Mouse (Mus musculus) lung, postnatal 4 days (tissue): ENCODE results near the gene Krcc1.

Experiments
- DNase-seq, 2 experiments: peaks; one replicate each; pipeline ENCODE4 v3.0.0; 2021

The Krcc1 gene

DNA sequence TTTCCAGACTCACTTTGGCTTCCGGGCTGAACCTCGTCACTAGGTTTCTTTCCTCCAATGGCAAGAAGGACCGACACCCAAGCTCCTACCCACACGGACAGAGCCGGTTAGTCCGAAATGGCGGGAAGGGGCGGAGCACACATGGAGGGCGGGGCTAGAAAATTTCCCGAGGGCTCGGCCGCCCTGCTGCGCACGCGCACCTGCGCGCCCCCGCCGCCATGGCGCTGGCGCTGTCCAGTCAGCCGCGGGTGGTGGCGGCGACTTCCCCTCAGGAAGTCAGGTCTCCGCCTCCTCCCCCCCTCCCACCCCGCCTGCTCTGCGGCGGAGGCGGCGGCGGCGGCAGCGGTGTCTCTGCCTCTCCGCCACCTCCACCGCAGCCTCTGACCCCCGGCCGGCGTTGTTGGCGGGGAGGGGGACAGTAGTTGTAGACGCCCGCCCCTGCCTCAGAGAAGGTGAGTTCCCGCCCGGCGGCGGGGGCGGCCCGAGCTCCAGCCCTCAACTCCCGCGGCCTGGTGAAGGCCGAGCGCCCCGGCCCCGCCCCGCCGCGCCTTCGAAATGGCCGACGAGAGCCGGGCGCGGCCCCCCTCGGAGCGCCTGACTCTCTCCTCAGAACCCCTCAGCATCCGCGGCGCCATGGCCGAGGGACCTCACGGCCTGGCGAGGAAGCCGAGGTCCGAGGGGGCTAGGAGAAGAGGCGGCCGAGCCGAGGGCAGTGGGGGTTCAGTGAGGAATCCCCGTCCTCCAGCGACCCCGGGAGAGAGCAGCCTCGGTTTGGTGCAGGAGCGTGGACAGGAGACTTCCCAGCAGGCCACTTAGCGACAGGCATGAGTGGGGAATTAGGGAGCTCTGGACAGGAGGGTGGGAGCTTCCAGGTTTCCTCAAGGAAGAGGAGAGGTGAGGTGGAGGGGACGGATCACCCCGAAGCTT lies at the start of gene Krcc1:
Gene Krcc1, plus strand, starts transcription at position 289 of the 927 bp plus-strand sequence.
- DNase-seq: peak; percentile 99

DNA sequence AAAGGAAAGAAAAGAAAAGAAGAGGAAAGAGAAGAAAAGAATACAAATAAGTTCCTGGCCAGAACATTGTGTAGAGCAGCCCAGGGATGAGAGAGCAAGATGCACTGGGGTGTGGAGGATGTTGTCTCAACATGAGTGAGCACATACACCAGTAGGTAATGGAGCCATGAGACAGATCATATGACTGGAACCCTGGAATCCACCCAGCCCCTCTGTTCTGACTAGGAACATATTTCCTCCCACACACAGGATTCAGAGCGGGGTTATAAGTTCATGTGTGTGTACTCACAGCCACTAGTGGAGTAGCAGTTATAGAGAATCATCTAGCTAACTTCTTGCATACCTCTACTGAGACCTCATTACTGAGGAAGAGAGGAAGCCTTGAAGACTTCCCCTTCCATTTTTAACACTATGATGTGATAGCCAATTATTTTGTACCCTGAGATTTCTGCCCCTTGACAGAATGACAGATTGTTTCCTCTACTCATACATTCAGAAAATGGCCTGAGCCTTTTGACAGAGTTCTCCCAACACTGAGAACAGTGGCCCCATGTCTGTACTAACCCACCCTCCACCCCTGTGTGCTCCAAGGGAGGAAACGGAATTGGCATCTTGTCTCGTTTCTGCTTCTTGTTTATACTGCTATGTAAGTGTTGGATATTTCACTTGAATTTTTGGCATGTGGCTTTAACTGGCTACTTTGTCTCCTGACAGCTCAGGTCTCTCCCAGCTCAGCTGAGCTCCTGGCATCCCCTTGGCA lies 47.1 kb upstream of the Krcc1 start:
- DNase-seq: no peak

DNA sequence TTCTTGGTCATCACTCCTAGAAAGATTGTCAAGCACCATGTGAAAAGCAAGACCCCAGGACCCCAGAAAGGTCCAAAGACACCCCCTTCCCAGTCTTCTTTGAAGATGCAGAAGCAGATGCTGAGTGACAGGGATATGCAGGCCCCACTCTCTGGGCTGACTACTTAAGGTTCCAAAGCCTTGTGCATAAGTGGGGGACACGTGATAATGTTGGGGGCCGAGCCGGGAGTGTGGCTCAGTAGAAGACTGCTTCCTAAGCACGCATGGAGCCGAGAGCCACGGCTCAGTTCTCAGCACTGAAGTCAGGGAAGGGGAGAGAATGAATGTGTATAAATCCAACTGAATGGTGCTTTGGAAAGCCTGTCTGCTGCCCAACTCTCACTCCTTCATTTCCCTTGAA lies 44.9 kb upstream of the Krcc1 start:
- no peak for DNase-seq

DNA sequence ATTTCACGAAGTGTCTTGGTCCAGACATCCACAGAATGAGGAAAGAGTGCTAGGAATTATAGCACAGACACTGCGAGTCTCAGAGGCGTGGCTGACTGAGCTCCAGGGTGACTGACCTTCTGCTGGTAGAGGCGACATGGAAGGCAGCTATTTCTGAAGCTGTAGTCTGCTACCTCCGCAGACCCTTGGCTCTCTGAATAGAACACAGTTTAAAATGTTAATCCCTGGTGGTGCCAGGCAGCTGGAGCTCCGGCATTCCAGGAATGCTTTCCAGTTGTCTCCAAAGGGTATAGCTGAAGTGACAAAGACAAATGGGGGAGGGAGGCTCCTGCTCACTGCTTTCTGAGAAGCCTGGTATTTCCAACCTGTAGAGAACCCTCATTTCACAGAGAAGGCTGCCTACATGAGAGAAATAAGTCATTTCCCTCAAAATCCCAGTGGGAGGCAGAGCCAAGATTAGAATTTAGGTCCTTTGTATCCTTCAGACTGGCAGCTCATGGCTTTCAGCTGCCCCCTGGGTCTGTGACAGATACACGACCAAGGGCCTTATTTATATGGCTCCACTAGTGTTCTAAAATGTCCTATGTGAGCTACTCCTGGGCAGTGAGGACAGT lies 44.2 kb upstream of the Krcc1 start:
- DNase-seq: no peak

DNA sequence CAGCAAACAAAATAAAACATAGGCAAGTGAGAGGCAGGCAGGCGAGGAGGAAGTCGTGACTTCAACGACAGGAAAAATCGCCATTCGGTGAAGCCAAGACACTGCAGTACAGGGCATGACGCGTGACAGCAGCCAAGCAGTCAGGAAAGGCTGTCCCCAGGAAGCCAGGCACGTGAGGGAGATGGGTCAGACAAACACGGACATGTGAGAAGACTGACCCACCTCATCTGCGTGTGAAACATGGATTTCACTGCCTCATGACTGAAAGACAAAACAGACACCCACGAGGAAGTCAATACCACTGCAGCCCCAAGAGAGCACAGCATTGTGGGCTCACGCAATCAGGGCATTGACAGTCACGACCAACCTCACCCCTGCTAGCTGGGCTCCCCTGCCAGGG lies 36.4 kb upstream of the Krcc1 start:
- DNase-seq: no peak

DNA sequence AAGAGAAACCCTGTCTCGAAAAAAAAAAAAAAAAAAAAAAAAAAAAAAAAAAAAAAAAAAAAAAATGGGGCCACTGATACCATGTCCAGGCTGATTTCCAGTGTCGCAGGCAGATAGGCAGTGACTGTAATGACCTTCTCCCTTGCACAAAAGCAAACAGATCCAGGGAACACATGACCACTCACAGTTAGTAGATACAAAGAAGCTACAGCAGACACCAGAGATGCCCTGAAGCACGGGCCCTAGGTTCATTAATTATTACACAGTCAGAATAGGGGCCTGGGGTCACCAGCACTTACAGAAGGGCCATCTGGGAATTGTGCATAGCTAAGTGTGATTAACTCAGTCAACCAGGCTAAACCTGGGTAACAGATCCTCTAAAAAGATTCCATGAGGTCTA lies 35.5 kb upstream of the Krcc1 start:
- DNase-seq: no peak

DNA sequence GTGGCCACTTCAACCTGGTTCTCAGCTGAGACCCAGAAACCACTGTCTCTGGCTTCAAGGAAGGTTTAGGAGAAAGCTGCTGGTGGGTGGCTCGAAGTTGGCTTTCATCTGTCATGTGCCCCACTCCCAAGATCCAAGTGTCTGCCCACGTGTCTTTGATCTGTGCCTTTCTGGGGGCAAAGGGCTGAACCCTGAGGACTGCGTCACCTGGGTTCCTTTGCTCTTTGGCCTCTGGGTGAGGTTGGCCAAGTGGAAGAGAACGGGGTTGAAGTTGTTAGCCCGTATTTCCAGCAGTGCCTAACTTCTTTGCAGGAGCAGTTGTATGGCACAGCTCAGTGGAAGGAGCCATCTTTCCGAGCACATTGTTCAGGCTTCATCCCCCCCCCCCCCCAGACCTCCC lies 35.0 kb upstream of the Krcc1 start:
- no peak for DNase-seq

DNA sequence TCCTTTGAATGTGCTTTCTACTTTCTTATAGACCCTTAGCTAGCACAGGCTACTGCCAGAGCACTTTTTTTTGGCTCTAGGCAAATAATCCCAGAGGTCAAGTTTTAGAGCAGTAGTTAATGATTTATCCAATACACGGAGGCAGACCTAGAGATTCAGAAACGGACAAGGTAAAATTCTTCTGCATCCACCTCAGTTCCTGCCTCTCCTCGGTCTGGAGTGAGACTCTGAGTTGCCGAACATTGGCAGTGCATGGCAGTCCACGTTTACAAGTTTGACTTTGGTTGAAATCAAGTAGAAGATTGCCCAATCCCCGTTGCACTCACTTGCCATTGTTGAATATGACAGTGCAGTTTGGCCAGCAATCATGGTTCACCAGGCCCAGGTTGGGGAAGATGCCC lies 34.4 kb upstream of the Krcc1 start:
- DNase-seq: no peak

DNA sequence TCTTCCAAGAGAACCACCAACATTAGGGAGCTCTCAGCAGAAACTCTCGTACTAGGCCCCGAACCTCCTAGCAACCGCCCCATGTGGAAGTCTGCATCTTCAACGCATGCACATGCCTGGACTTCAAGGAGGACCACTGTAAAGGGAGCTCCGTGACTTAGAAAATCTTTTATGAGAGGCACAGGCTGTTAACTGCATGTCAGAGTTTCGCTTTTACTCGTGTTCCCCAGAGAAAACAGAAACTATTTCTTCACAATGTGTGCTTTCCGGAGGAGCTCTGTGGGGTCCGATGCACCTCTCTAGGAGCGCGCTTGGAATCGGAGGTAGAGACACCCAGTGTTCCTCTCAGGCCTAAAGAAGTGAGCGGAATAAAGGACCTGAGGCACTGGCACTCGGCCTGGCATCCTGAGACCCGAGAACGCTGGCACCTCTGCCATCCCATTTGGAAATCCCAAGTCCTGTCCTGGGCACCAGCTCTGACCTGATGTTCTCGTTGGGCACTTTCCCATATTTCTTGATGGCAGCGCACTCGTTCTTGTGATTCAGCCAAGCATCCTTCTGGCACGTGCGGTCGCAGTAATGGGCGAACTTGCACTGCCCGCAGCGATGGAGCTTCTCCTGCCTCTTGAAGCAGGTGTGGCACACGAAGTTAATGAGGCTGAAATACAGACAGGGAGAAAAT lies 32.3 kb upstream of the Krcc1 start:
- no peak for DNase-seq

DNA sequence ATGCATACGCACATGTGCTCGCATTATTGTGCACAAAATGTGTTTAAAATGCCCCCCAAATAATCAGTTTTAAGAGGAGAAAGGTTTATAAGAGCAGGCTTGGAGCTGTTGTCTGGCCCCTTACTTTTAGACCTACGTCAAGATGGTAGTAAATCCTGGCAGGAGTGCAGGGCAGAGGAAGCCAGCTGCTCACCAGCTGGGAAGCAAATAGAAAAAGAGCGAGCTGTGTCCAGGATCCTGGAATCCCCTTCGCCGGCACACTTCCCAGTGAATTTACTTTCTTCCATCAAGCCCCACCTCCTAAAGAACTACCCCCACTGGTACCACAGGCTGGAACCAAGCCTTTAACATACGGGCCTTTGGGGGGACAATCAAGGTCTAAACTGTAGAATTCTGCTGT lies 30.6 kb upstream of the Krcc1 start:
- no peak for DNase-seq

DNA sequence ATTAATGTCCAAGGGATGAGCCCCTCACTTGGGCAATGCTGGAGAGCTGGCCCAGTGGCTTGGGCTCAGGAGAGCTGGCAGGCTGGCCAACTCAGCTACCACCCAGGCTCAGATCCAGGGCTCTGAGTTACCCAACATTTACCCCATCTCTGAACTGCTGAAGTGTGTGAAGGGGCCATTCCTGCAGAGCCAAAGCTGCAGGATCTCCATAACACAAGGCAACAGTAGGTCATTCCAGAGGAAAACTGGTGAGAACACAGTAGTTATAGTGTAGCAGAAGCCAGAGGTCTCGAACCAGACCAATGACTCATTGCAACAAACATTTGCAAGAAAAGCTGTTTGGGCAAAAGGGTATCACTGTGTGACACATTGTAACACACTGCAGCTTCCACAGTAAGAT lies 28.7 kb upstream of the Krcc1 start:
- no peak for DNase-seq

DNA sequence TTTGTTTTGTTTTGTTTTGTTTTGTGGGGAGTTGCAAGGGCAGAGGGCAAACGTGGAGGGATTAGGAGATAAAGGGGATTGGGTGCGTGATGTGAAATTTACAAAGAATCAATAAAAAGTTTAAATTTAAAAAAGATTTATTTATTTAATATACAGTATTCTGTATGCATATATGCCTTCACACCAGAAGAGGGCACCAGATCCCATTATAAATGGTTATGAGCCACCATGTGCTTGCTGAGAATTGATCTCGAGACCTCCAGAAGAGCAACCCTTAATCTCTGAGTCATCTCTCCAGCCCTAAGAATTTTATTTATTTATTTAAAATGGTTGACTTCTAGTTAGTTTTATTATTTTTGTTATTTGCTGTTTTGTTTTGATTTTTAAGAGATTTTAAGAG lies 28.2 kb upstream of the Krcc1 start:
- no peak for DNase-seq

DNA sequence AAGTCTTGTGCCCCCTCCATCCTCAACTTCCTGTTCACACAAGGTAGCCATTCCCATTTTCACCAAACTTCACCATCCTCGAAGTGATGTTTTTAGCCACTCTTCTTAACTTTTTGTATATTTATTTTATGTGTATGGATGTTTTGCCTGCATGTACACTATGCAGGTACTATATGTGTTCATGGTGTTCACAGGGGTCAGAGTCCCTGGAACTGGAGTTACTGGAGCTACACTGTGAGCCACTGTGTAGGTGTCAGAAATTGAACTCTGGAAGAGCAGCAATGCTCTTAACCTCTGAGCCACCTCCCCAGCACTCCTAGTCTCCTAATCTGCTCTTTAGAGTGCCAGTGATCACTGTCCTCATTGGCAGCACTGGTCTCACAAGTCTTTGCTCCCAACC lies 23.1 kb upstream of the Krcc1 start:
- DNase-seq: no peak

DNA sequence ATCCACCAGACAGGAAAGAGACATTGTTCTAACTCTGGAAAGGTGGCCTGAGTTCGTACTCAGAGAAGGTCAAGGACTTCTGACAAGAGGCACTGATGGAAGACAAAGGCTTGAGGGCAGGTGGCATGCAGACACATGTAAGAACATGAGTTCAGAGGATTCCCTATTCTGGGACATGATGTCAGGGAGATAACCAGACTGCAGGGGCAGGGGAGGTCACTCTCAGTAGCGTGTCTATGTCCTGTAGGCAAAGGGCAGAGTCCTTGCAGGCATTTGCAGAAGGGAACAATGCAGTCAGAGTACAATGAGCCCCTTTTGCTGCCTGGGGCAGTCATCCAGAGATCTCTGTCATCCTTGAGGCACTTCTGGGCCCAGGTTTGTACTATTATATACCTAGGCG lies 21.9 kb upstream of the Krcc1 start:
- DNase-seq: no peak

DNA sequence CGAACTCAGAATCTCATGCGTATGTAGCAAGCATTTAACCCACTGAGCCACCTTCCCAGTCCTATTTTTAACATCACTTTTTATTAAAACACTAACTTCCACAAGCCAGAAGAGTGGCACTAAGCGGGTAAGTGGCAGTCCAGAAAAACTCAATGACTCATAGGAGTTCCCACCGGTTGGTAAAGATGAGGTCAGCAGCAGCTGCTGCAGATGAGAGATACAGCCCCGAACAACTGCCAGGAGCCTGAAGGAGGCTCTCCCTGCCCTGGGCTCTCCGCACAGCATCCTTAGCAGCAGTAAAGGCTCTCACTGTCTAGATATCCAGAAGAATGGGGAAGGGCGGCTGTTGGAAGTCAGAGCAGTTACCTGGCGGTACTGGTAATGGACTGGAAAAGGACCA lies 20.5 kb upstream of the Krcc1 start:
- no peak for DNase-seq

DNA sequence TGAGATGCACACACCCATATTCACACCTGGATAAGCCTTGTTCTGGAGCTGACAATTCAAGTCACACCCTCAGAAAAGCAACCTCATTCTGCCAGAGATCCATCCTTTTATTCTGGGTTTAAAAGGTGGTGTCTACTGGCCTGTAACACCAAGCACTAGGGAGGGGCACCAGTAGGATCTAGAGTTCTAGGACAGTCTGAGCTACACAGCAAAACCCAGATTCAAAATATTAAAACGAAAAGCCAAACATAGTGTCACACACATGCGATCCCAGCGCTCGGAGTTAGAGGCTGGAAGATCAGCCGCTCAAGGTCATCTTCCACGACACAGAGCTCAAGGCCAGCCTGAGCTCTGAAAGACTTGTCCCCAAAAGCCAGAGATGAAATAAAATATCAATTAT lies 17.0 kb upstream of the Krcc1 start:
- DNase-seq: no peak

DNA sequence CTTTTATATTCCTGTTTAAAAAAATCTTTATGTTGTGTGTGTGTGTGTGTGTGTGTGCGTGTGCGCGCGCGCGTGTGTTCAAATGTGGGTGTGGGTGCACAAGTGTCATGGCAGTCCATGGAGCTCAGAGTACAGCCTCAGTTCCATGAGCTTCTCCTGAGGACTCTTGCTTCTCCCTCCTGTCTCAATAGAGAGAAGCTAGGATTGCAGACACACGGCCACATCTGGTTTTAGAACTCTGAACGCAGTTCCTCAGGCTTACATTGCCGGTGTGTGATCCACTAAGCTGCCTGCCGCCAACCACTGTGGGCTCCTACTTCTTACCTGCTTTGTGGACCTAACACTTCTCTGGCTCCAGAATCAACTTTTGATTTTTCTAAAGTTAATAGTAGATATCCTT lies 15.3 kb upstream of the Krcc1 start:
- no peak for DNase-seq

DNA sequence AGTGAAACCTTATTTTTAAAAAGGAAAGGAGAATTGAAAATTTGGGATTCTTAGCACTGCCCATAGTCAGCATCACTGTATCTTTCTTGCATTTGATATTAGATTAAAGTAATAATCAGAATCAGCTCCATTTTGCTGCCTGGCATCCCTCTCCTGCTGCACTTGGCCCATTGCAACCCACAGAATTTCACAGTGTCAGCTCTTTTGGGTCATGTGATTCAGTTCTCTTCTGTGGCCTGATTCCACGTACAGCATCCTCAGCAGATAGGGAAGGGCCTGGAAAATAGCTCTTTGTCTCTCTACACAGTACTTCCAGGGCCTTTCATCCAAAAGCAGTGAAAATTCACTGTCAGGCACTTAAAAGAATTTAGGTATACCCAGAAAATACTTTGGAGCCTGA lies 14.1 kb upstream of the Krcc1 start:
- no peak for DNase-seq

DNA sequence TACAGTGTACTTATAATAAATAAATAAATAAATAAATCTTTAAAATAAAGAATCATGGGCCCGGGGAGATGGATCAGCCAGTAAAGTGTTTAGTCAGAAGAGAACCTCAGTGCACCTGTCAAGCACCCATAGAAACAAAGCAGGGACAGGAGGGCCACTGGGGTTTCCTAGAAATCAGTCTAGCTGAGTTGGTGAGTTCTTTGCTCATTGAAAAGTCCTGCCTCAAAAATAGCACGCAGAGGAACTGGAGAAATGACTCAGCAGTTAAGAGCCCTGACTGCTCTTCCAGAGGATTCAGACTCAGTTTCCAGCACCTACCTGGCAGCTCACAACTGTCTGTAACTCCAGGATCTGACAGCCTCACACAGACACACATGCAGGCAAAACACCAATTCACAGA lies 12.9 kb upstream of the Krcc1 start:
- no peak for DNase-seq

DNA sequence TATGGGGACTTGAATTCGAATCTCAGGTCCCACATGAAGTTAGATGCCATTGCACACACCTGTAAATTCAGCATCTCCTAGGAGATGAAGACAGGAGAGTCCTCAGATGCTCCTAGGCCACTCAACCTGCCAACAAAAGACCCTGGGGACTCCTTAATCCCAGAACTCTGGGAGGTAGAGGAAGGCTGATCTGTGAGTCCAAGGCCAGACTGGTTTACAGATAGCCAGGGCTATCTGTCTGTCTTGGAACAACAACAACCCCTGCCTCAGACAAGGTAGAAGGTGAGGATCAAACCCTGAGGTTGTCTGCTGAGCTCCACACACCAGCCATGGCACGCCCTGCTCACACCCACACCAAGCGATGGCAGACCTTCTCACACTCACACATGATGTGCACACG lies 12.3 kb upstream of the Krcc1 start:
- no peak for DNase-seq

DNA sequence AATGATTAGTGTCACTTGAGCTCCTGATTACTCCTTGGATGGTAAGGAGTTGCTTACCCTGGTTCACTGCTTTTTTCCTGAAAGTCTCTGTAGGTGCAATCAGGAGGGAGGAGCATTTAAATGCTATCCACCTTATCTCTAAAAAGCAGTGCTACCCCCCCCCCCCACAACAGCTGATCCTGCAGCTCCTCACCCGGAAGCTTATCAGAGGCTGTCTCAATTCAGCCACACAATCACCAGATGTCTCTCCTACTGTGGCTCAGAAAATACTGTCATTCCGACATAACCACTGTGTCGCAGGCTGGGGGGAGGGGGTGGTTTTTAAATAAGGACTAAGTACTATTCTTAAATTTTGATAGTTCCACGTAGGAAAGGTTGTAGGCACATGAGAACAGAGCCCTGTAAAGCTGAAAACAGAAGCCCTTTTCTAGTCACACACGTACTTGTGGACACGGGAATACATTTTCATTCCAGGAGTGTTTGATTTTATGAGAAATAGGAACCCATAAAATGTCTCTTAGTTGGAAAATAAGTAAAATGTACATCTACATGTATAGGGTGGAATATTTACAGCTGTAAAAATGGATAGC lies 11.3 kb upstream of the Krcc1 start:
- DNase-seq: no peak

DNA sequence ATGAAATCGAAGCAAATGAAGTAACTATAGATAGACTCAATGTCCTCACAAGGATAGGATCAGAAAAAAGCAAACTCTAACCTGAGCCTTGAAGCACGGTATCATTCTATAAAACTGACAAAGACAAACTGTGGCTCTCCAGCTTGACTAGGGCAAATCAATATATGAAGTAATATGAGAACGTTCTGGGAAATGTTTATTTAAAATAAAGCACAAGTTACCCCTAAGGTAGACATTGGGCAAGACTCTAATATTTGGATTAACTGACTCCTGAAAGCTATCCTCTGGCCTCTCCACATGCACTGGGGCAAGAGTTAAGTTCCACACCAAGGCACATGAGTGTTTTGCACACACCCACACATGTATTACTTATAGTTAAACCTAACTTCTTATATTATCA lies 10.4 kb upstream of the Krcc1 start:
- no peak for DNase-seq
